Mouse (Mus musculus) erythroblast, embryonic 14.5 days (primary cell): ENCODE results near the gene Clip4.

Experiments used
- GATA1 ChIP-seq: IDR thresholded peaks from 2 replicates; pipeline ENCODE4 v1.6.1; 2012; ENCODE audit warnings: low read length, inconsistent platforms, mixed read lengths
- TAL1 ChIP-seq: IDR thresholded peaks from 3 replicates; pipeline ENCODE4 v1.6.1; 2012; ENCODE audit warnings: low read length, inconsistent platforms, mixed read lengths

- TF ChIP-seq GATA1 (no peak), TAL1 (no peak)
Measured at GRCm38 (mm10) chr17:71871981-71872380, 103.7 kb downstream of the Clip4 start.
